Mouse (Mus musculus): ENCODE results near the gene Heatr3.

Gene Heatr3

DNA sequence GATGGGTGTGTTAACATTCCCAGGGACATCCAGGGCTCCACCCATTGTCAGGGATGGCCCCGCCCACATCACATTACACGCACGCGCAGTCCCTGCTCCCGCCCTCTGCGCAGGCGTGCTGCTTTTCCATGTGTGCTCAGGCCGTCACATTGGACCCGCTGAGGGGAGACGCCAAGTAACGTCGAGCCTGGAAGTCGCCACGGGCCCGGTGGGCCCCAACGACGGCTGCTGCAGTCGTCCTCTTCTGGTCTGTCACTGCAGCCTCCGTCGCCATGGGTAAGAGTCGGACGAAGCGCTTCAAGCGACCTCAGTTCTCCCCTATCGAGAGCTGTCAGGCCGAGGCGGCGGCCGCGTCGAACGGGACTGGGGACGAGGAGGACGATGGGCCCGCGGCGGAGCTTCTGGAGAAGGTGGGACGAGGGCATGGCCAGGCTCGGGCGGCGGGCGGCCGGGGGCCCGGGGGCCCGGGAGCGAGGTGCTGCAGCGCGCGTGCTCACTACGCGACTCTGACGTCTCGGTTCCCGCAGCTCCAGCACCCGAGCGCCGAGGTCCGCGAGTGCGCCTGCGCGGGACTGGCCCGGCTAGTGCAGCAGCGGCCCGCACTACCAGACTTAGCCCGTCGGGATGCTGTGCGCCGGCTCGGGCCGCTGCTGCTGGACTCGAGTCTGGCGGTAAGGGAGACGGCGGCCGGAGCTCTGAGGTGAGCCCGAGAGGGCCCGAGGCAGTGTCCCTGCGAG, at the start of gene Heatr3:
Gene Heatr3 (plus strand): TSS at position 108 of the 737 bp plus-strand sequence.
- in situ Hi-C loops (cut with MseI, MboI): no loop called here

DNA sequence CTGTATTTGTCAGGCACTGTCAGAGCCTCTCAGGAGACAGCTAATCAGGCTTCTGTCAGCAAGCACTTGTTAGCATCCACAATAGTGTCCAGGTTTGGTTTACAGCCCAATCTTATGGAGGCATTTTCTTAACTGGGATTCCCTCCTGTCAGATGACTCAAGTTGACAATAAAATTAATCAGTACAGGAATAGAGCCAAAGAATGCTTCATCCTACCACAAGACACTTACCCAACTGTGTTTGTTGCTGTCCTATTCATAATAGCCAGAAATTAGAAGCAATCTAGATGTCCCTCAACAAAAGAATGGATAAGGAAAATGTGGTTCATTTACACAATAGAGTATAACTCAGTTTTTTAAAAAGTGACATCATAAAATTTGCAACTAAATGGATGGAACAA, 49.6 kb upstream of the Heatr3 start:
- in situ Hi-C loops (cut with MseI, MboI): no loop called here

DNA sequence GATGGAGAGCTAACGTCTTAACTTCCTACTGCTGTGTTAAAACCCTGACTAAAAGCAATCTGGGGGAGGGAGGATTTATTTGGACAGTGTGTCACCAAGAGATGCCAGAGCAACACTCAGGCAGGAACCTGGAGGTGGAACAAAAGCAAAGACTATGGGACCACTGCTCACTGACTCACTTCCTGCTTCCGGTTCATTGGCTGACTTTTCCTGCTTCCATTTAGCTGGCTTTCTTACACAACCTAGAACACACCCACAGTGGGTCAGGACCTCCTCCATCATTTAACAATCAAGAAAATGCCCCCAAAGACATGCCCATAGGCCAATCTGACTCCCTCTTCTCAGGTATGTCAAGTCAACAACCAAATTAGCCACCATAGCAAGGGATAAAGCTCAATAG, 46.0 kb upstream of the Heatr3 start:
- in situ Hi-C loops (cut with MseI, MboI): no loop called here

DNA sequence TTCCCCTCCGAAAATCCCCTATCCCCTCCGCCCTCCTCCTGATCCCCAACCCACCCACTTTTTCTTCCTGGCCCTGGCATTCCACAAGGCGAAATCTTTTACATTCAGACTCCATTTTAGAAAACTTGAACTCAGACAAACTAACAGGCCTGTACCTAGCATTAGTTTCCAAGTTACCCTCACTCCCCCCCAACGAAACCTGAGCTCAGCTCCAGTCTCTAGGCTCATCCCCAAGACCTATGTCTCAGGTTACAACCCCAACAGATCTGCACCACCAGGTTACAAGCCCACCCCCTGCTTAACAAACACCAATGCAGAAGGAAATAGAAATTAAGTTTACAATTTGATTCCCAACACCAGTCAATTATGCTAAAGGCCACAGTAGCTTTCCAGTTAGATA, 44.3 kb upstream of the Heatr3 start:
- in situ Hi-C loops (cut with MseI, MboI): no loop called here

DNA sequence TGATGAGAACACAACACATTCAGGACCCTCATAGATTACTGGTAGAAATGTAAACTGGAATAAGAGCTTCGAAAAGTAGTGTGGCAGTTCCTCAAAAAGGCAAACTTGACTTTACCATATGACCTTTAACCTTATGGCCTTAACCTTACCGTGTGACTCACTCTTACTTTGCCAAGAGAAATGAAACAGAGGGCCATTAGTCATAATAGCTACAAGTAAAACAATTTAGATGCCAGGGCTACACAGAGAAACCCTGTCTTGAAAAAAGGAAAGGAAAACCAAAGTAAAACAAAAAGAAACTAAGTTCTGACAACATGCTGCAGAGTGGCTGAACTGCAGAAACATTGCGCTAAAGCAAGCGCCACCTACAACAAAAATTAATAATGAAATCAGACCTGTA, 38.8 kb upstream of the Heatr3 start:
- in situ Hi-C loops (cut with MseI, MboI): no loop called here

DNA sequence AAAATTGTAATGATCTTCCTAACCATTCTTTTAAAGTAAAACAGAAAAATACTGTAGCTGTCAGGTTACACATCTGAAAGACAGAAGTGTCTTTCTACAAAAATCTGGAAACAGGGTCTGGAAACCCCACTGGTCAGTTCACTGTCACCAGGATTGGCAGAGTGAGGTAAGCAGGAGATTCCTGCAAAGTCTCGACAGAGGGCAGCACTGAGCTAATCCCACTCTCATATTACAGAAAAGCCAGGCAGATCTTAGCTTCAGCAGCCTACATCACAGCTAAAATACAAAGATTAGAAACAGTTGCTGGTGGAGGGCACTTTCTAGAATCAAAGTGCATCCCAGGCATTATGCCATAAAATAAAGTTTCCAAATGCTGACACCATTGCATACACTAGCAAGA, 38.1 kb upstream of the Heatr3 start:
- in situ Hi-C loops (cut with MseI, MboI): no loop called here

DNA sequence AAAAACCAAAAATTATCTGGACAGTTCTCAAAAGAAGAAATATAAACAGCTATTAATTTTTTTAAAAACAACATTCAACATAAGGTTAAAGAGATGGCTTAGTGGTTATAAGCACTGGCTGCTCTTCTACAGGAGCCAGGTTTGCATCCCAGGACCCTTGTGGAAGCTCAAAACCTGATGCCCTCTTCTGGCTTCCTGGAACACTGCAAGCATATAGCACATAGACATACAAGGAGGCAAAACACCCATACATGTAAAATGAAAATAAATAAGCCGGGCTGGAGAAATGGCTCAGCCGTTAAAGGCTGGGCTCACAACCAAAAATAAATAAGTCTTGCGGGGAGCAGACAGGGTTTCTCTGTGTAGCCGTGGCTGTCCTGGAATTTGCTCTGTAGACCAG, 28.4 kb upstream of the Heatr3 start:
- in situ Hi-C loops (cut with MseI, MboI): no loop called here

DNA sequence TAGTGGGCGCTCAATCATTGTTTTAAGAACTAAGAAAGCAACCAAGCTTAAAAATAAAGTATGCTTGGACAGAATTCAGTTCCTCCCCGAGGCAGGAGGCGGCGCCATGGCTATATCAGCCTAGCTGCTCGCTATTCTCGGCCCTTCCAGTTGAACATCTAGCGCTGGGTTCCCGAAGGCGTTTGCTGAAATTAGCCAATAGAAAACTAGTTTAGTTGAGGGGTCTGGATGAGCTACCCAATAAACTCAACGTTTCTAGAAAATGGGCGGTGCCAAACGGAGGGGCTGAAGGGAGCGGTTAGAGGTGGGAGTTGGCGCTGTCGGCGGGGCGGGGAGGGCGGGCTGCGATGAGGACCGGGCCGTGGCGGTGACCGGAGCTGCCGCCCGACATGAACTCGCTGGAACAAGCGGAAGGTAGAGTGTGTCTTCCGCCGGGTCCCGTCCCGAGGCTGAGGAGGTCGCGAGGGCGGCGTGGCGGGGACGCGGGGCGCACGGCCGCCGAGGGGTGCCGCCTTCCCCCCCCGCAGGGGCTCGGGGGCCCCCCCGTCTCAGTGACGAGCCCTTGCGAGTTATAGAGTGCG, 19.1 kb upstream of the Heatr3 start, which contains the start of gene Cnep1r1:
Gene Cnep1r1 (plus strand): TSS at position 314 of the 581 bp plus-strand sequence.
- in situ Hi-C loops (cut with MseI, MboI): no loop called here

DNA sequence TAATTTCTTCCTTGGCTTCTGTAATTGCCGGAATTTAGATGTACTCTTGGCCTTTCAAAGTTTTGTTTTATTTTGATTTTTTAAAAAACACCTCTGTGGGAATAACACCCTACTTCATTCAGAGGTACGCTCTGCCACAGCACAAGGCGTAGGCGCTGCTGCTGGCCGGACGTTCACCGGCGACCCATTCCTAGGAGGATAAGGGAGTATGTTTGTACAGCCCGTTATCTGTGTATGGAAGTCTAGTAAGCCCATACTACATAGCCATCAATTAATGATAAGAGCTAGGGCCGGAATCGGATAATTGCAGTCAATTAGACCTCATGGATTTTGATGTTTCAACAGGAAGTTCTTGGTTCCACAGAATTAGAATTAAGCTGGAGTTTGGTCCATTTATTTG, 18.6 kb upstream of the Heatr3 start:
- in situ Hi-C loops (cut with MseI, MboI): no loop called here

DNA sequence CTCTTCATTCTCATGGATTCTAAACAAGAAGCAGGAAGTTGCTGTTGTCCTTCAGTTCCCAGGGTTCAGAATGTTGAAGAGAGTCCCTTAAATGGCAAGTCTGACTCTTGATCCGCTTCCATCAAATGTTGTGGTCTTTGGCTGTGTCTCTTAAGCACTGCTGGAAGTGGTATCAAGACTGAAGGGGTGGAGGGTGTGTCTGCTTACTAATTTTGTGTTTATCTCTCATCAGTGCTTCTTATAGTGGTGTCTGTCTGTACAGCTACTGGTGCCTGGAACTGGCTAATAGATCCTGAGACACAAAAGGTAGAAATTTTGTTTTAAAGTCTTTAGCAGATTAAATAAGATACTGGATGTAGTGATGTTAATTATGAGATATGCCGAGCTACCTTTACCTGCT, 12.8 kb upstream of the Heatr3 start:
- in situ Hi-C loops (cut with MseI, MboI): no loop called here

DNA sequence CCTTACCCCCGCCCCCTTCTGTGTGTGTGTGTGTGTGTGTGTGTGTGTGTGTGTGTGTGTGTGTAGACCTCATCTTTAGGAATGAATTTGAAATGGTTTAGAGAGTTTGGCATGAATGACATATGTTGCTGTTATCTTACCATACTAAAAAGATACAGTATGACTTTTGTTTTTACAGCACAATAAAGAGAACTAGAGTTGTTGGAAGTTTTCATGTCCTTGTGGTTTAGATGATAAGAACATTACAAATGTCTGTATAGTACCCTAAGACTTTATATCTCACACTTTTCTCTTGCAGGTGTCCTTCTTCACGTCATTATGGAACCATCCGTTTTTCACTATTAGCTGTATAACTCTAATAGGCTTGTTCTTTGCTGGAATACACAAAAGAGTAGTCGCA, 8.3 kb upstream of the Heatr3 start:
- in situ Hi-C loops (cut with MseI, MboI): no loop called here

DNA sequence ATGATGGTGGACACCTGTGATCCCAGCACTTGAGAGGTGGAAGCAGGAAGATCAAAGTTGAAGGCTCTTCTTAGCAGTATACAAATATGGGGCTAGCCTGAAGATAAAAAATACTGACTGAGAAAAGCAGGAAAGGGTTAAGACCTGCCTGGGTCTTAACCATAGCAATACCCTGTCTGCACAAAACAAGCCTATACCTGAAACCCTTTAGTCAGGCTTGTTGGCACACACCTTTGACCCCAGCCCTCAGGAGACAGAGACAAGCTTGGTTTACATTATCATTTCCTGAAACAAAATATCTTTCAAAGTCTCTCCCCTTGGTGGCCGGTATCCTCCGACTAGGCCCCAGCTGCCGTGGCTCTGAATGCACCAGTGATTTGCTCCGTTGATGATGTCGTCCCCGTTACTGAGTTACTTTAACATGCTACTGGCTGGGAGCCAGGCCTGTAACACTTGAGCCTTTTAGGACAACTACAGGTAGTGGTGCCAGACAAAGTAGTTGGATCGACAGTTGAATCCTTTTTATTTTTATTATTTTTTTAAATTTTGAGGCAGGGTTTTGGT, 6.8 kb upstream of the Heatr3 start:
- in situ Hi-C loops (cut with MseI, MboI): no loop called here

DNA sequence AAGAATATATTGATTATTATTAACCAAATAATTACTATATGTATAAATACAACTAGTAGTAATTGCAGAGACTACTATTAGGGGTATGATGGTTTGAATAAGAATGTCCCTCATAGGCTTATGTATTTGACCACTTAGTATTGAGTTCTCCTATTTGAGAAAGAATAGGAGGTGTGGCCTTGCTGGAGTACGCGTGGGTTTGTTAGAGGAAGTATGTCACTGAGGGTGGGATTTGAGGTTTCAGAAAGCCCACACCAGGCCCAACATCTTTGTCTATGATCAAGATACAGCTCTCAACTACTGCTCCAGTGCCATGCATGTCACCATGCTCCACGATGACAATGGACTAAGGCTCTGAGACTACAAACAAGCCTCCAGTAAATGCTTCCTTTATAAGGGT, 1.6 kb downstream of the Heatr3 start:
- in situ Hi-C loops (cut with MseI, MboI): no loop called here

DNA sequence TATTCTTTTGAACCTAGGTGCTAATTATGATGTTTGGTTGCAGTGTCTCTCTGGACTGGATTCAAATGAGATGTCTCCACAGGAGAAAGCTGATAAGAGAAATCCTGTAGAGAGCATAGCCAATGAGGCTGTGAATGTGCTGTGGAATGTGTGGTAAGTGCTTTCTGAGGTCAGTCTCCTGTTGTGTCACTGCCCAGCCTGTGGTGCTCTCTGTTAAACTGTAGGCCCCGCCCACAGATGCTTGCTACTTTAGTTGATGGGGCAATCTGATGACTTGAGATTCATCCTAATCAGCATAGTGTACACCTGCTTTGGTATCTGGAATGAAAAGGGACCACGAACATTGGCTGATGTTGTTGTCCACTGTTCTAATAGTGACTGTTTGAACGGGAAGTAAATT, 4.0 kb downstream of the Heatr3 start:
- in situ Hi-C loops (cut with MseI, MboI): no loop called here

DNA sequence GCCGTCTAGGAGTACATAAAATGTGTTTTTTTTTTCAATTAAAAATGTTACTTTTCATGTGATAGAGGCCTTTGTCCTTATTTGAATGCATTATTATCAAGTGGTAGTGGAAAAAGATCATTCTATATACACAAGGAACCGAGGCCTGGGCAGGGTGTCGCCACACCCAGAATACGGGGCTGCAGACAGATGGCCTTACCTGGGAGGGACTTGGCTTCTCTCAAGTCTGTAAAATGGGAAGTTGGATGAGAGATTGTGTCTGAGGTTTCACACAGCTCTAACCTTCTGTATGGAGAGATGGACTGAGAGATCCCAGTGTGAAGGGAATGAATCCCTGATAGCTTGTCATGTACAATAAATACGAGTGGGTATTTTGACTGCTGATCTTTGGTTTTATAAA, 6.4 kb downstream of the Heatr3 start:
- in situ Hi-C loops (cut with MseI, MboI): no loop called here

DNA sequence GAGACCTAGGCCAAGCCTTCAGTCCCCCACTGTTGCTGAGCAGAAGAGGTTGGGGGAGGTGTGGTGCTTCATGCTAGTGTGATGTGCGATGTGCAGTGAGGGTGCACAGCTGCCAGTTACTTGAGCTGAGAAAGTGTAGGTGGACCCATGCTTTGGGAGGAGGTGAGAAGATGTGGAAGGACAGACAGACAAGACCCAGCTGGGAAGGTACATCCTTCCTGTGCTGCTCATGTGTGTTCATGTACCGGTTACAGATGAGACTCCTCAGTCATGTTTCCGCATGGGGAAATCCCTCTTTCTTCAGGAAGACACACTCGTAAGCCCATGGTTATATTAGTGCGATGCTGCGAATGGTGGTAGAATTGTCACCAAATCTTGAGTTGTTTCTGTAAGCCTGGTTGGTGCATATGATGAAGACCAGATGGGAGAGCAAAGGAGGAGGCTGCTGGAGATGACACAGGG, 13.3 kb downstream of the Heatr3 start:
- in situ Hi-C loops (cut with MseI, MboI): no loop called here

DNA sequence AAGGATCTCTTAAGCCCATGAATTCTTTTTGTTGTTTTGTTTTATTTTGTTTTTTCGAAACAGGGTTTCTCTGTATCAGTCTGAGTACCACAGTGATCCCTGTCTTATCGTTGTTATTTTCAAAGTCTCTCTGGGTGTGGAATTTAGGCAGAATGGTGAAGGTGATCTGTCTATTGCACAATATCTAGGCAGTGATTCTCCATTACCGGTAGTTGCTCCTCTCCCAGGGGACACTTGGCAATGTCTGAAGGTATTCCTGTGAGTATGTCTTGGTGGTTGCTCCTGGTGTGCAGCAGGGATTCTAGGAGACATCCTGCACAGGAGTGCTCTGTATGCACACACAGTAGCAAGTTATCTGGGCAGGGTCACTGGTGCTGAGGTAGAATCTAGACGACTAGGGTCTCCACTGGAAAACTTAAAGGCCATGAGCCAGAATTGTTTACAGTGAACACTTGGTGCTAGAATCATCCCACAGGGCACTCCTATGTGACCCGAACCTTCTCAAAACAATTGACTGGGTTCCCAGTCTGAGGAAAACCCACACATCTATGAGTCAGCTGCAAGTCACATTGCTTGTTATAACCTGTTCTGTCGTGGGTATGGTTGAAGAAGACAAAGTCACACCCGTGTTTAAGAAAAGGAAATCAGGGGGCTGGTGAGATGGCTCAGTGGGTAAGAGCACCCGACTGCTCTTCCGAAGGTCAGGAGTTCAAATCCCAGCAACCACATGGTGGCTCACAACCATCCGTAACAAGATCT, 22.8 kb downstream of the Heatr3 start:
- in situ Hi-C loops (cut with MseI, MboI): no loop called here

DNA sequence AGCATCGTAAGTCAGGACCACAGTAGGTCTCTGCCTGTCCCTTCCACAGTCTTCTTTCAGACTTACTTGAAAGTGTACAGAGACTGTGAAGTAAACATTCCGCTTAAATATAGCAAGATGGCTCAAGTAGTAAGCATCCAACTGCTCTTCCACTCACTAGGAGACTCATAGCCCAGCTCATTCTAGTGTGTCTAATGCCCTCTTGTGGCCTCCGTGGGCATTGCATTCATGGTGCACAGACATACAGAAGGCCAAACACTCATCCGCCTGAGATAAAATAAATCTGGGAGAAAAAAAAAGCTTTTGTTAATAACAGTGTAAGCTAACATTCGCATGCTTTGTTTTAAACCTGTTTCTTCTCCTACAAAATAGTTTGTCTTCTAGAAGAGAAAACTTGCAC, 23.8 kb downstream of the Heatr3 start:
- in situ Hi-C loops (cut with MseI, MboI): no loop called here

DNA sequence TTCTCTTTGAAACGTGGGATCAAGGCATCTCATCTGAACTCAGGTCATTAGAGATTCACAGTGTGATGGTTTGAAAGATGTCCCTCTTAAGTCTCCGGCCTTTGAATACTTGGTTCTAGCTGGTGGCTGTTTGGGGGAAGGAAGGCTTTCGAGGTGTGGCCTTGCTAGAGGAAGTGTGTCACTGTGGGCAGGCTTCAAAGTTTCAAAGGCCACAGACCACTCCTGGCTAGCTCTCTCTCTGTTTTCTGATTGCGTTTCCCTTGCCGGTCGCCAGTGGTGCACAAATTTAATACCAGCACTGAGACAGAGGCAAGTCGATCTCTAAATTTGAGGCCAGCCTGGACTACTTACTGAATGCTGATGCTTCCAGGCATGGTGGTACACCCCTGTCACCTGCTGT, 37.6 kb downstream of the Heatr3 start:
- in situ Hi-C loops (cut with MseI, MboI): no loop called here

DNA sequence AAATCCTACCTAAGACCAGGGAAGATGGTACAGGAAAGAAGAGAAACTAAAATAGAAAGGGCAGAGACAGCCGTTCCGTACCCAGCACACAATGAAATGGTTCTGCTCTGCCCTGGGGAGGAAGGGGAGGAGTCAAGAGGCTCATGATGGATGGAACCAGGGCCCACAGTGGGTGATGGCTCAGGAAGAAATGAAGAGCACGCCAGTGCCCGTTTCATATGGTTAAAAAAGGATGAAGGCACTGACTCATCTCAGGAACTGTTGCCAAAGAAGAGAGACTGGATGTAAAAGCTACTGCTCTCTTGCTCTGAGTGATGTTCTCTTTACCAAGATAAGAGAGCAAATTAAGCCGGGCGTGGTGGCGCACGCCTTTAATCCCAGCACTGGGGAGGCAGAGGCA, 39.6 kb downstream of the Heatr3 start:
- in situ Hi-C loops (cut with MseI, MboI): no loop called here

DNA sequence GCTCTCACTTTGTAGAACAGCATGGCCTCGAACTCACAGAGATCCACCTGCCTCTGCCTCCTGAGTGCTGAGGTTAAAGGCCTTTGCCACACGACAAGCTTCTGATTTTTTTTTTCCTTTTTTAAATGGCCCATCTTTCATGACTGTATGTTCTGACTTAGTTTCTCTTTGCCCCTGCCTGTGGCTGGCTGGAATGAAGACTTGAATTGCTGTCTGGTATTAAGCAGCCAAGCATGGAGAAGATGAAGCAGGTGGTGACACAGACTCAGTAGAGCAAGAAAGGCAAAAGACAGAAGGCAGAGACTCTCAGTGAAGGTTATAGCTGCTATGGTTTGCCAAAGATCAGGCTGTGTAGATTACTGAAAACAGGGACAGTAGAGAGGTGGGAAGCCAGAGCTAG, 45.5 kb downstream of the Heatr3 start:
- in situ Hi-C loops (cut with MseI, MboI): no loop called here

DNA sequence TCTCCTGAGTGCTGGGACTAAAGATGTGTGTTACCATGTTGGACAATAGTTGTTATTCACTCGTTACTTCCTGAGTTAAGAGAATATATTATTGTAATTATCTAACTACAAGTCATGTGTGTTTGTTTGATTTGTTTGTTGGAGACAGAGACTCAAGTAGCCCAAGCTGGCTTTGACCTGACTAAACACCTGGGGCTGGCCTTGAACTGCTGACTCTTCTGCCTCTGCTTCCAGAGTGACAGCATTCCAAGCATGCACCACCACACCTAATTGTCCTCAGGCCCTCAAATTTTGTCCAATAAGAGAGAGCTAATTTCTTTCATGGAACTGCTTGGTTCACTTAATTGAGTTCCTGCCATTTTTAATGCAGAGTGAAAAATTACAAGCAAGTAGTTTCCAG, 47.3 kb downstream of the Heatr3 start:
- in situ Hi-C loops (cut with MseI, MboI): no loop called here

DNA sequence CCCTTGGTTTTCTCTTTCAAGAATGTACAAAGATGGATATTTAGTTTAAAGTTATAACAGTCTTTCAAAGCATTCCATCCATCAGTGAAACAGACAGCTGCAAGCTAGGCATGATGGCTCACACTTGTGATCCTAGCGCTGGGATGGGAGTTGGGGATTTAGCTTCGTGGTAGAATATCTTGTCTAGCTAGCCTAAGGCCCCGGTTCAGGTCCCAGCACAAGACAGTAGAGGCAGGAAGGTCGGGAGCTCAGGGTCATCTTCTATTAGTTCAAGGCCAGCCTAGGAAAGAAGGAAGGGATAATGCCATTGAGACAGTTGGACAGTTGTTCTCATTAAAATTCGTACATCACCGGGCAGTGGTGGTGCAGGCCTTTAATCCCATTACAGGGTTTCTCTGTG, 48.1 kb downstream of the Heatr3 start:
- in situ Hi-C loops (cut with MseI, MboI): no loop called here
